Mouse (Mus musculus) right cerebral cortex, adult 2 months (tissue): ENCODE data around the gene Plpp7.

Experiments used
- DNase-seq, 2 experiments: peaks; one replicate each; pipeline ENCODE4 v3.0.0; 2021 to 2022; ENCODE audit warnings: low spot score in 2 of 2

The Plpp7 gene

DNA sequence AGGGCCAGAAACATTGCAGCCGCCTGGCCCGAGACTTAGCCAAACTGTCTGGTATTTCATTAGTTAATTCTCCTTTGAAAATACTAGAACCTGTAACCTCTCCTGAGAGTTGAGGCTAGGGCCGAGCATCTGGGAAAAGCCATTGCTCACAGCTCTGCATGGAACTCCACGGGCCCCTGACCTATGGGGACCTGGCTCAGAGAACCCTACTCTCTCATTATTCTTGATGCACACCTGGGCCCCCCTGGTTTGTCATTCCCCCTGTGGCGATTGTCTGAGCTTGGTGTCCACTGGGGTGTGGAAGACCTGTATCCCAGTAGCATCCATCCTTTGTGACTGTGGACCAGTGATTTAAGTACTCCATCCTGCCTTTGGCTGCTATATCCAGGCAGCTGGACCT lies 44.0 kb downstream of the Plpp7 start:
- DNase-seq = no peak

DNA sequence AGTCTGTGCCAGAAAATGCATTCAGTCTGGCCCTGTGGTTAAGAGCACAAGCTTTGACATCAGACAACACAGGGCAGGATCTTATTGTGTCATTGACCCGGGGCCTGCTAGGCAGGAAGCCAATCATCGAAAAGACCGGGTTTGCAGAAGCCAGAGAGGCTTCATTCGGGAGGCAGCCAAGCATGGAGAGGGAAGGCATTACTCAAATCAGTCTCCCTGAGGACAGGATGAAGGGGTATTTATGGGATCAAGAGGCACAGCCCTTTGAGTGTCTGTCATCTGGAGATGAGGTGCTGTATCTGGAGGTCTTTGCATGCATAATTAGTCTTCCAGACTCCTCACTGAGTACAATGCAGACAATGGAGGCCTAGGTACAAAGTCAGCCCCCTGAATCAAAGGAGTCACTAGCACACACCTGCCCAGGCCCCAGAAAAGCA lies 45.2 kb downstream of the Plpp7 start:
- no peak for DNase-seq

- DNase-seq = no peak
These were observed 46.3 kb downstream of the Plpp7 start for GRCm38 (mm10) chr2:32141602-32142001.

GRCm38 (mm10) chr2:32142368-32142767 lies 47.0 kb downstream of the Plpp7 start:
- DNase-seq = no peak

GRCm38 (mm10) chr2:32144633-32145032 lies 49.3 kb downstream of the Plpp7 start:
- DNase-seq = no peak

DNA sequence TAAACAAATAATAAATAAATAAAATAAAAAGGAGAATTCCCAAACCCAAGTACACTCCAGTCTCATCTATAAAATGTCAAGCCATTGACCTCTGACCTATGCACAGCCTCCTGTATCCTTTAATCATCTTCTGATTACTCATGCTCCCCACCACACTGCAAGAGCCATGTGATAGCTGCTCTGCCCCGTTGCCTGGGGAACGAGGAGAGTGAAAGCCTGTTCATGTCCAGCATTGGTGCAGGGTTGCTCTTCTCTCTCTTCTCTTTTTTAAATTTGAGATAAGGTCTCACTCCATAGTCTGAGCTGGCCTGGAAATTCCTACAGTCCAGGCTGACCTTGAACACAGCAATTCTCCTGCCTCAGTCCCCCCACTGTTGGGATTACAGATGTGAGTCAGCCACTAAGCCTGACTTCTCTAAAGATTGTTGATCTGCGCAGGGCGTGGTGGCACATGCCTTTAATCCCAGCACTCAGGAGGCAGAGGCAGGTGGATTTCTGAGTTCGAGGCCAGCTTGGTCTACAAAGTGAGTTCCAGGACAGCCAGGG lies 51.4 kb downstream of the Plpp7 start:
- no peak for DNase-seq

GRCm38 (mm10) chr2:32150135-32150534 lies 54.8 kb downstream of the Plpp7 start:
- no peak for DNase-seq

DNA sequence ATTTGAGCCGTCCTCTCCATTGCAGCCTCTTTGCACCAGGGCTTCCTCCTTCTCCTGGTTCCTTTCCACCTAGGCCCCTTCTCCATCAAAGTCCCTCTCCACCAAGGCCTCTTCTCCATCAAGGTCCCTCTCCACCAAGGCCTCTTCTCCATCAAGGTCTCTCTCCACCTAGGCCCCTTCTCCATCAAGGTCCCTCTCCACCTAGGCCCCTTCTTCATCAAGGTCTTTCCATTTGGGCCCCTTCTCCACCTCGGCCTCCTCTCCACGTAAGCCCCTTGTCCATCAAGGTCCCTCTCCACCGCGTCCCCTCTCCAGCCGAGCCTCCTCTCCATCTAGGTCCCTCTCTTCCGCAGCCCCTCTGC lies 55.2 kb downstream of the Plpp7 start:
- DNase-seq = no peak

- DNase-seq = no peak
These were observed 55.8 kb downstream of the Plpp7 start, which contains the start of gene Prrc2b for GRCm38 (mm10) chr2:32150924-32151659. Gene Prrc2b (plus strand): TSS chr2:32151082.

GRCm38 (mm10) chr2:32151660-32152366 lies 56.5 kb downstream of the Plpp7 start:
- DNase-seq = no peak

DNA sequence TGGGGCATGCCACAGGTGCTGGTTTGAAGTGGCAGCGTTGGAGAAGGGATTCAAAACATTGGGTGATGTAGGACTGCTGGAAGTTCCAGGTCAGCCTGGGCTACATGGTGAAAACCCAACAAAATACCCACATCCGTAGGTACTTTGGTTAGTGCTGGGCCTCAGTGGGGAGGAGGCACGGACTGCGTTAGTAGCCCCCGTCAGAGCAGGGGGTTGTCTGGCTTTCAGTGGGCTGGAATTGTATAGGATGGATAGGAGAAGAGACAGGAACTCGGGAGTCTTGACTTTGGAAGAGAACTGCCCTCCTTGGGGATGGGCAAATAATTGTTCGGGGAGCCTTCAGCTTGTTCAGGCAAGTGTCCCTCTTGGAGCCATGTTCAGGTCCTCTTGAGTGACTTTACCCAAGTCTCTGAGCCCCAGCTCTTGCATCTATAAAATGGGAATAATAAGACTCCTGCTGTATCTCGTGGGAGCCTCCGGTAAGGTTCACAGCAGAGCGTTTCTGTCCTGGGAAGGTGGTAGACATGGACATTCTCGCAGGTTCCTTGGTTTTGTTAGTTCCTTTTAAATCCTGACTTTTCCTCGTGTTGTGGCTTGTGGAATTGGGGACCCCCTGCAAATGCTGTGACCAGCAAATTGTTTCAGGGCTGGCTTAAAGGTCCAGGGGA lies 57.2 kb downstream of the Plpp7 start:
- DNase-seq = no peak

- DNase-seq = no peak
These were observed 57.9 kb downstream of the Plpp7 start for GRCm38 (mm10) chr2:32153041-32153790.

DNA sequence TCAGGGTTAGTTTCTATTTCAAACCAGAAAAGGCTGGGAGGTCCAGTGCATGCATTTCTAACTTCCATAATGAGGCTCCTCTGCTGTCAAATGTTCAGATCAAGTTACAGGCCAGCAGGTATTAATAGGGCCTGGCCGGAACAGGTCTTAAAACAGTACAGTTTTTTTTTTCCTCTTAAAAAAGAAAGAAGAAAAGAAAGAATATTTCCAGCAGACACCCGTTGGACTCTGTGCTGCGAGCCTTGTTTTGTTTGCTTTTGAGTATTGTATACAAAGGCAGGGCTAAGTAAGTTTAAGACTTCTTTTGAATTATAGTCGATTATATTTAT lies 58.4 kb downstream of the Plpp7 start:
- DNase-seq = no peak

- no peak for DNase-seq
These were observed 59.1 kb downstream of the Plpp7 start for GRCm38 (mm10) chr2:32154334-32154997.

DNA sequence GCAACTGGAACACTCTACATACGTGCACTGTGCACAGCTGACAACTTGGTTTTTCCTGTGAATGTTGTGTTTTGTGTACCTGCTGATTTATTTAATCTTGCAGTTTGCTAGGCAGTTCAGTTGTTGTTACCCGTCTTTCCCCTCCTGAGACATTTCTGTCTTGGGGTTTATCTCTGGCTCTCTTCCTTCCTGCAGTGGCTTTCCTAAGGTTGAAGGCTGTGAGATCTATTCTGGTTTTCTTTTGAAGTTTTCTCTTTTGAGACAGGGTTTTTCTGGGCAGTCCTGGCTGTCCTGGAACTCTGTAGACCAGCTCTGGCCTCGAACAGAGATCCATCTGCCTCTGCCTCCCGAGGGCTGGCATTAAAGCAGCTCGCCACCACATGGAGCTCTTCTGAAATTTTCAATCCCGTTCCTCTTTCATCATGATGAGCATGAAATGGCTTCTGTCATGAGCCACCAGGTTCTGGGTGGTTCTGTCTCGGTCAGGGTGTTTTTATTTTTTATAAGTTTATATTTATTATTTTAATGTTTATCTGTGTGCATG lies 59.7 kb downstream of the Plpp7 start:
- DNase-seq = no peak

DNA sequence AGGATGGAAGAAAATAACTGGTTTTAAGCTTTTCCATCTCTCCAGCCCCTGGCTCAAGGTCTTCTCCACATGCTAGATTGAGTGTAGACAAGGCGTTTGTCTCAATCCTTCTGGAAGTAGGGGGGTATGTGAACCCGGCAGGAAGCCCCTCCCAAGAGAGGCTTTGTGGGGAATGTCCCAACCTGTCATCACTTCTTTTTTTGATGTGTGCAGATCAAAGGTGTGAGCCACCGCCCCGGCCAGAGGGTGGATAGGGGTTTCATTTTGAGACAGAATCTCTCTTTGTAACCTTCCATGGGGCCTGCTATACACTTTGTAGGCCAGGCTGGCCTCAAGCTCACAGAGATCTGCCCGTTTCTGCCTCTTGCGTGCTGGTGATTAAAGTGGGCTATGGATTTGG lies 60.3 kb downstream of the Plpp7 start:
- no peak for DNase-seq

DNA sequence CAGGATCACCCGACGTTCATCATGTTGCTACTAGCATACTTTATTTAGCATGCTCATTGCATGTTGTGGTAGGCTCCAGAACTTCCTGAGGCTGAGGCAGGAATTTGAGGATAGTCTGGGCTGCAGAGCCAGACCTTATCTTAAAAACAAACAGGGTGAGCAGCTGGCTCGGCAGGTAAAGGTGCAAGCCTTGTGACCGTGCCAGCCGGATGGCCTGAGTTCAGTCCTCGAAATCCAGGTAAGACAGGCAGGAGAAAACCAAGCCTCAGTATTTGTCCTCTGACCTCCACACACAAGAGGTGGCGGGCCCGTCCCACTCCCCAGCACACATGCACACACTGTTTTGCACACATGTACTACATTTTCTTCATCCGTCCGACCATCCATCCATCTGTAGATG lies 61.3 kb downstream of the Plpp7 start:
- DNase-seq = no peak

GRCm38 (mm10) chr2:32157328-32157727 lies 62.0 kb downstream of the Plpp7 start:
- no peak for DNase-seq

DNA sequence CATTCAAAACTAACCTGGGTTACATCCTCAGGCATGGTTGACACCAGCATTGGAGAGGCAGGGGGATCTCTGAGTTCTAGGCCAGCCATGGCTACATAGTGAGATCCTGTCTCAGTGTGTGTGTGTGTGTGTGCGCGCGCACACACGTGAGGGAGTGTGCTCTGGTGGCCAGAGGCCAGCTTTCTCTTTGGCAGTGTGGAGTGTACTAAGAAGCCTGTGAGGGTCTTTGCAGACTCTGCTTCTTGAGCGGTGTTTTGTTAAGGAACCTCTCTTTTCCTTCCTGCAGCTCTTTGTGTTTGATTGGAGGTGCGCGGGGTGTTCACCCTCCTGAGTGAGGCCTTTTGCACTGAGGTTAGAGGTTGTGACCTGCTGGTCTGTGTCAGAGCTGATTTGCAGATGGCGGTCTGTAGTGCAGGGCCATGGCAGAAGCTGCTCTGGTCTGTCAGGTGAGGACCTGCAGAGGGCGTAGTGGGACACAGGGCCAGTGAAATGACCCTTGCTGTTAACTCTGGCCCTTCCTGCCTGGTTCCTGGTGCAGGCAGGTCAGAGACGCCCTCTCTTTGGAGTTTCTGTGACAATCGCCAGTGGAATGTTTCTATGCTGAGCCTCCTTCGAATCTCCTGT lies 63.4 kb downstream of the Plpp7 start:
- no peak for DNase-seq
